Mouse (Mus musculus) R1 (cell line): ENCODE results near the gene Pcbd2.

Experiments
- DNase-seq: peaks from one replicate; pipeline ENCODE4 v3.0.0-alpha.2; 2018; ENCODE audit warnings: low read depth, low spot score

The Pcbd2 gene

GRCm38 (mm10) chr13:55727120-55727838 lies at the start of gene Pcbd2:
TSS of gene Pcbd2 (plus strand) at chr13:55727368.
- peak; percentile 75 for DNase-seq

GRCm38 (mm10) chr13:55682201-55682600 lies 45.0 kb upstream of the Pcbd2 start:
- no peak for DNase-seq

- DNase-seq, result no peak
These were observed 43.6 kb upstream of the Pcbd2 start for GRCm38 (mm10) chr13:55683581-55683980.

- no peak for DNase-seq
These were observed 41.0 kb upstream of the Pcbd2 start for GRCm38 (mm10) chr13:55686107-55686633.

- peak; percentile 71 for DNase-seq
These were observed 39.1 kb upstream of the Pcbd2 start for GRCm38 (mm10) chr13:55687927-55688602.

- DNase-seq, result peak; percentile 93
These were observed 34.5 kb upstream of the Pcbd2 start, which contains the start of gene B230219D22Rik for GRCm38 (mm10) chr13:55692535-55693242. TSS of gene B230219D22Rik (plus strand) at chr13:55693124.

- no peak for DNase-seq
These were observed 33.9 kb upstream of the Pcbd2 start for GRCm38 (mm10) chr13:55693243-55693721.

GRCm38 (mm10) chr13:55694110-55694509 lies 33.1 kb upstream of the Pcbd2 start:
- no peak for DNase-seq

- DNase-seq, result peak; percentile 41
These were observed 31.2 kb upstream of the Pcbd2 start for GRCm38 (mm10) chr13:55695989-55696388.

- DNase-seq, result peak; percentile 76
These were observed 22.9 kb upstream of the Pcbd2 start for GRCm38 (mm10) chr13:55704301-55704700.

- peak; percentile 60 for DNase-seq
These were observed 14.3 kb upstream of the Pcbd2 start for GRCm38 (mm10) chr13:55712846-55713245.

GRCm38 (mm10) chr13:55714501-55715166 lies 12.5 kb upstream of the Pcbd2 start, which contains the start of gene Txndc15:
TSS of gene Txndc15 (plus strand) at chr13:55714650.
- peak; percentile 84 for DNase-seq

GRCm38 (mm10) chr13:55715167-55715512 lies 12.0 kb upstream of the Pcbd2 start:
- no peak for DNase-seq

- DNase-seq, result no peak
These were observed 11.2 kb upstream of the Pcbd2 start for GRCm38 (mm10) chr13:55715908-55716510.

- DNase-seq, result no peak
These were observed 5.7 kb upstream of the Pcbd2 start for GRCm38 (mm10) chr13:55721516-55721915.

- no peak for DNase-seq
These were observed 5.2 kb upstream of the Pcbd2 start for GRCm38 (mm10) chr13:55721995-55722394.

GRCm38 (mm10) chr13:55726598-55727119 lies 509 bp upstream of the Pcbd2 start:
- DNase-seq, result no peak

GRCm38 (mm10) chr13:55727839-55728238 lies 671 bp downstream of the Pcbd2 start:
- peak; percentile 84 for DNase-seq

GRCm38 (mm10) chr13:55730716-55731115 lies 3.5 kb downstream of the Pcbd2 start:
- peak; percentile 70 for DNase-seq

- peak; percentile 21 for DNase-seq
These were observed 5.0 kb downstream of the Pcbd2 start for GRCm38 (mm10) chr13:55732121-55732520.
